Mouse (Mus musculus) CH12.LX (cell line): ENCODE measurements at regions not wholly inside any gene's neighbourhood (a gene's known extent, or its start where the extent isn't known, plus 50 kb on each side); places are given as distances from the start of the nearest gene placed in this dataset.

Experiments used
- DNase-seq: peaks from one replicate; pipeline ENCODE4 v3.0.0-alpha.2; 2013; ENCODE audit errors: extremely low read depth
- H3K27ac ChIP-seq: 2 replicates; pipeline ENCODE4 v1.5.1; 2012; ENCODE audit warnings: low read depth, mild to moderate bottlenecking, control low read depth, moderate library complexity; ENCODE audit not compliant: insufficient read depth
- H3K27me3 ChIP-seq: replicated peaks from 2 replicates; pipeline ENCODE3; 2012; ENCODE audit warnings: inconsistent platforms
- H3K36me3 ChIP-seq, 2 experiments: replicated peaks in 1 of 2; 2 replicates each; pipeline versions ENCODE3 to v1.6.1; 2012; ENCODE audit warnings: inconsistent platforms in 1 of 2, low read length in 1 of 2, mild to moderate bottlenecking in 1 of 2, mixed read lengths in 1 of 2, moderate library complexity in 1 of 2; ENCODE audit not compliant: control insufficient read depth in 1 of 2, insufficient read depth in 1 of 2
- H3K4me1 ChIP-seq, 2 experiments: 2 replicates each; pipeline ENCODE4 v1.6.1; 2012; ENCODE audit warnings: inconsistent platforms in 1 of 2, moderate library complexity in 1 of 2; ENCODE audit not compliant: insufficient read depth in 2 of 2, control insufficient read depth in 1 of 2
- H3K4me2 ChIP-seq: 2 replicates; pipeline ENCODE4 v1.6.1; 2012; ENCODE audit warnings: low read depth, mild to moderate bottlenecking, control low read depth; ENCODE audit not compliant: poor library complexity, insufficient read depth, severe bottlenecking
- H3K4me3 ChIP-seq, 3 experiments: fragments of 150-350 bp in 1 of 3; sonication (generic) in 1 of 3; replicated peaks in 1 of 3; 2 replicates each; pipeline versions ENCODE3 to v1.5.1; 2011 to 2012; ENCODE audit warnings: low read depth in 2 of 3, low read length in 2 of 3, mild to moderate bottlenecking in 2 of 3, moderate library complexity in 2 of 3, control low read depth in 1 of 3, improper control_type of control experiment in 1 of 3, inconsistent platforms in 1 of 3, mixed read lengths in 1 of 3; ENCODE audit not compliant: poor library complexity in 1 of 3
- H3K79me2 ChIP-seq: replicated peaks from 2 replicates; pipeline ENCODE4 v1.6.1; 2012; ENCODE audit warnings: mild to moderate bottlenecking, moderate library complexity; ENCODE audit not compliant: control insufficient read depth, poor library complexity, insufficient read depth, severe bottlenecking; ENCODE audit errors: extremely low read depth
- H3K9ac ChIP-seq: 2 replicates; pipeline ENCODE4 v1.6.1; 2012; ENCODE audit warnings: low read depth, mild to moderate bottlenecking, control low read depth, moderate library complexity; ENCODE audit not compliant: insufficient read depth
- H3K9me3 ChIP-seq: replicated peaks from 2 replicates; pipeline ENCODE3; 2012; ENCODE audit warnings: low read length, inconsistent platforms, mixed read lengths
- BHLHE40 ChIP-seq: IDR thresholded peaks from 2 replicates; pipeline ENCODE4 v1.6.1; 2011; ENCODE audit warnings: mild to moderate bottlenecking, low read depth, low read length, improper control_type of control experiment
- CHD1 ChIP-seq: IDR thresholded peaks from 2 replicates; pipeline ENCODE4 v1.6.1; 2012; ENCODE audit warnings: low read depth, low read length, improper control_type of control experiment, inconsistent platforms
- CTCF ChIP-seq, 2 experiments: IDR thresholded peaks in 1 of 2; conservative IDR thresholded peaks in 1 of 2; 2 replicates each; pipeline ENCODE4 v1.5.1; 2011 to 2012; ENCODE audit warnings: low read depth in 2 of 2, low read length in 2 of 2, improper control_type of control experiment in 1 of 2, inconsistent platforms in 1 of 2, mild to moderate bottlenecking in 1 of 2, moderate library complexity in 1 of 2
- ELF1 ChIP-seq: IDR thresholded peaks from 2 replicates; pipeline ENCODE4 v1.6.1; 2014; ENCODE audit warnings: low read depth, mild to moderate bottlenecking, inconsistent platforms, low read length, improper control_type of control experiment
- ETS1 ChIP-seq: conservative IDR thresholded peaks from 2 replicates; pipeline ENCODE4 v1.6.1; 2012; ENCODE audit warnings: low read depth, mild to moderate bottlenecking, inconsistent platforms, low read length, improper control_type of control experiment, moderate library complexity
- JUND ChIP-seq: conservative IDR thresholded peaks from 2 replicates; pipeline ENCODE4 v1.6.1; 2011; ENCODE audit warnings: low read depth, low read length, improper control_type of control experiment
- KAT2A ChIP-seq: IDR thresholded peaks from 2 replicates; pipeline ENCODE4 v1.6.1; 2012; ENCODE audit warnings: low read length, improper control_type of control experiment, inconsistent platforms; ENCODE audit not compliant: insufficient replicate concordance
- MXI1 ChIP-seq: IDR thresholded peaks from 2 replicates; pipeline ENCODE4 v1.6.1; 2011; ENCODE audit warnings: mild to moderate bottlenecking, low read depth, low read length, improper control_type of control experiment
- NRF1 ChIP-seq: IDR thresholded peaks from 2 replicates; pipeline ENCODE4 v1.6.1; 2014; ENCODE audit warnings: low read depth, mild to moderate bottlenecking, inconsistent platforms, low read length, improper control_type of control experiment, moderate library complexity
- PAX5 ChIP-seq: IDR thresholded peaks from 2 replicates; pipeline ENCODE4 v1.6.1; 2012; ENCODE audit warnings: low read length, inconsistent platforms, mixed read lengths
- POLR2A ChIP-seq: IDR thresholded peaks from 2 replicates; pipeline ENCODE4 v1.6.1; 2011; ENCODE audit warnings: low read depth, mild to moderate bottlenecking, improper control_type of control experiment, low read length
- RAD21 ChIP-seq: IDR thresholded peaks from 2 replicates; pipeline ENCODE4 v1.6.1; 2011; ENCODE audit warnings: low read depth, mild to moderate bottlenecking, low read length, improper control_type of control experiment, moderate library complexity
- RCOR1 ChIP-seq: conservative IDR thresholded peaks from 2 replicates; pipeline ENCODE4 v1.6.1; 2012; ENCODE audit warnings: low read depth, mild to moderate bottlenecking, inconsistent platforms, low read length, improper control_type of control experiment
- SIN3A ChIP-seq: IDR thresholded peaks from 2 replicates; pipeline ENCODE4 v1.6.1; 2012; ENCODE audit warnings: low read length, improper control_type of control experiment, inconsistent platforms
- SMC3 ChIP-seq: IDR thresholded peaks from 2 replicates; pipeline ENCODE4 v1.6.1; 2011; ENCODE audit warnings: low read depth, low read length, improper control_type of control experiment
- USF1 ChIP-seq: IDR thresholded peaks from 2 replicates; pipeline ENCODE4 v1.6.1; 2014; ENCODE audit warnings: low read depth, mild to moderate bottlenecking, inconsistent platforms, low read length, improper control_type of control experiment
- USF2 ChIP-seq: conservative IDR thresholded peaks from 2 replicates; pipeline ENCODE4 v1.6.1; 2011; ENCODE audit warnings: low read depth, low read length, improper control_type of control experiment
- ZC3H11A ChIP-seq: IDR thresholded peaks from 2 replicates; pipeline ENCODE4 v1.6.1; 2012; ENCODE audit warnings: low read depth, mild to moderate bottlenecking, inconsistent platforms, low read length, improper control_type of control experiment
- ZKSCAN1 ChIP-seq: IDR thresholded peaks from 2 replicates; pipeline ENCODE4 v1.6.1; 2012; ENCODE audit warnings: low read depth, inconsistent platforms, low read length, improper control_type of control experiment, borderline replicate concordance
- dilution Hi-C: fragments of 300-500 bp; cut with MboI; formaldehyde crosslinking; loops from 2 replicates; pipeline ENCODE4 v1.14.3; 2020; ENCODE audit warnings: low sequenced_read_pairs; ENCODE audit not compliant: extremely low pct_unique_long_range_greater_than_20kb, extremely low pct_ligation_motif_present
- in situ Hi-C: fragments of 300-500 bp; cut with MboI; formaldehyde crosslinking; loops from 3 replicates; pipeline ENCODE4 v1.14.3; 2019; ENCODE audit warnings: low sequenced_read_pairs, low pct_ligation_motif_present, low pct_unique_long_range_greater_than_20kb, mixed read lengths

- dilution Hi-C loops, result no loop called here
- Histone ChIP-seq H3K4me1 (peaks cover 0 to 10% of the 10 kb centered on the region in 2 experiments; a peak in 2 of 4 replicates), H3K4me3 (no peak overlapping the region)
- no peak for TF ChIP-seq CTCF (conservative IDR thresholded peaks at IDR 0.05 in 1 of 2, IDR thresholded peaks at IDR 0.05 in 1 of 2; ENCODE audit: low read depth in 2 of 2, low read length in 2 of 2)
- no peak for TF ChIP-seq RCOR1
- no peak for TF ChIP-seq ZC3H11A
- TF ChIP-seq POLR2A, result no peak
- no peak for TF ChIP-seq ELF1
- TF ChIP-seq RAD21, result no peak
- no peak for TF ChIP-seq CHD1
- no peak for TF ChIP-seq JUND
- TF ChIP-seq SMC3, result no peak
- TF ChIP-seq USF2, result no peak
- TF ChIP-seq, all 38 proteins: peak for 0
- Histone ChIP-seq H3K27ac (no peak overlapping the region), H3K36me3 (no peaks in the 10 kb centered on the region), H3K9me3 (no peaks in the 10 kb centered on the region), H3K27me3 (no peaks in the 10 kb centered on the region), H3K4me2 (no peak overlapping the region), H3K9ac (no peak overlapping the region), H3K79me2 (no peaks in the 10 kb centered on the region)
- in situ Hi-C loops, result no loop called here
- DNase-seq, result no peak
Observed at GRCm38 (mm10) chr3:147943314-147943713, 1047.0 kb downstream of the Adgrl2 start.

GRCm38 (mm10) chr3:147930811-147931251, 1059.5 kb downstream of the Adgrl2 start:
- H3K4me3 ChIP-seq, result no peak overlapping the region
- TF ChIP-seq JUND (no peak), SIN3A (no peak), ZKSCAN1 (no peak), USF1 (no peak), BHLHE40 (no peak), NRF1 (no peak), PAX5 (no peak), MXI1 (no peak), ETS1 (no peak), RAD21 (no peak), KAT2A (no peak)
- peaks cover 0 to 14% of the 10 kb centered on the region in 2 experiments; a peak in 2 of 4 replicates for H3K4me1 ChIP-seq
- H3K36me3 ChIP-seq, result no peaks in the 10 kb centered on the region
- H3K9me3 ChIP-seq, result no peaks in the 10 kb centered on the region
- H3K27ac ChIP-seq, result no peak overlapping the region
- DNase-seq, result no peak
- dilution Hi-C loops, result no loop called here
- no peak overlapping the region for H3K4me2 ChIP-seq
- in situ Hi-C loops, result no loop called here
- H3K27me3 ChIP-seq, result no peaks in the 10 kb centered on the region
- H3K9ac ChIP-seq, result no peak overlapping the region
- no peaks in the 10 kb centered on the region for H3K79me2 ChIP-seq
